Mouse (Mus musculus): ENCODE data around the gene Fam120a.

The Fam120a gene

GRCm38 (mm10) chr13:48911426-48911825, 56.4 kb downstream of the Fam120a start:
- WGBS: 67% methylated on average over 7 of the region's 7 CpGs

GRCm38 (mm10) chr13:48905458-48905857, 62.4 kb downstream of the Fam120a start:
- 94% methylated on average over 2 of the region's 2 CpGs for WGBS

- 76% methylated on average over 5 of the region's 5 CpGs for WGBS
These were observed 72.4 kb downstream of the Fam120a start for GRCm38 (mm10) chr13:48895376-48895775.

GRCm38 (mm10) chr13:48890260-48890960, 77.4 kb downstream of the Fam120a start:
- 85% methylated on average over 4 of the region's 4 CpGs for WGBS

- WGBS: under 1% methylated on average over 36 of the region's 36 CpGs
These were observed 89.3 kb downstream of the Fam120a start for GRCm38 (mm10) chr13:48878534-48878933.

GRCm38 (mm10) chr13:48872726-48873125, 95.1 kb downstream of the Fam120a start:
- WGBS: 64% methylated on average over 5 of the region's 5 CpGs

- WGBS: 73% methylated on average over 7 of the region's 7 CpGs
These were observed 95.8 kb downstream of the Fam120a start for GRCm38 (mm10) chr13:48871887-48872606.

- WGBS: 11% methylated on average over 100 of the region's 117 CpGs
These were observed 96.8 kb downstream of the Fam120a start, which contains the start of gene Phf2 for GRCm38 (mm10) chr13:48870771-48871731. TSS of gene Phf2 (minus strand) at chr13:48871119.

GRCm38 (mm10) chr13:48869950-48870770, 97.7 kb downstream of the Fam120a start:
- 1% methylated on average over 93 of the region's 102 CpGs for WGBS

GRCm38 (mm10) chr13:48869600-48869949, 98.2 kb downstream of the Fam120a start:
- 16% methylated on average over 5 of the region's 5 CpGs for WGBS

GRCm38 (mm10) chr13:48869088-48869487, 98.7 kb downstream of the Fam120a start:
- WGBS: 30% methylated on average over 5 of the region's 5 CpGs

GRCm38 (mm10) chr13:48864673-48865356, 103.0 kb downstream of the Fam120a start:
- 71% methylated on average over 12 of the region's 12 CpGs for WGBS

GRCm38 (mm10) chr13:48863556-48863955, 104.3 kb downstream of the Fam120a start:
- 59% methylated on average over 9 of the region's 9 CpGs for WGBS

GRCm38 (mm10) chr13:48861913-48862312, 105.9 kb downstream of the Fam120a start:
- 87% methylated on average over 1 of the region's 1 CpGs for WGBS

GRCm38 (mm10) chr13:48858779-48859178, 109.0 kb downstream of the Fam120a start:
- 84% methylated on average over 4 of the region's 4 CpGs for WGBS

GRCm38 (mm10) chr13:48858054-48858453, 109.8 kb downstream of the Fam120a start:
- whole genome bisulfite sequencing: 56% methylated on average over 6 of the region's 6 CpGs

GRCm38 (mm10) chr13:48857246-48857932, 110.4 kb downstream of the Fam120a start:
- WGBS: 47% methylated on average over 7 of the region's 7 CpGs

- 75% methylated on average over 3 of the region's 3 CpGs for WGBS
These were observed 113.9 kb downstream of the Fam120a start for GRCm38 (mm10) chr13:48853947-48854346.

- 39% methylated on average over 2 of the region's 2 CpGs for WGBS
These were observed 114.3 kb downstream of the Fam120a start for GRCm38 (mm10) chr13:48853475-48853874.

- WGBS: 75% methylated on average over 3 of the region's 3 CpGs
These were observed 115.0 kb downstream of the Fam120a start for GRCm38 (mm10) chr13:48852859-48853258.

All from cerebral cortex, adult 2 months (tissue).